Mouse (Mus musculus): ENCODE data around the gene Nav2.

Gene Nav2

GRCm38 (mm10) chr7:48888751-48889150 lies 19.8 kb upstream of the Nav2 start:
- no peak for DNase-seq (ENCODE audit: low spot score in 2 of 2)

GRCm38 (mm10) chr7:48891029-48891428 lies 17.5 kb upstream of the Nav2 start:
- no peak for DNase-seq (ENCODE audit: low spot score in 2 of 2)

- no peak for DNase-seq (ENCODE audit: low spot score in 2 of 2)
These were observed 15.4 kb upstream of the Nav2 start for GRCm38 (mm10) chr7:48893093-48893492.

- DNase-seq (ENCODE audit: low spot score in 2 of 2), result peak in 1 of 2 experiments; percentile 52
These were observed 14.4 kb upstream of the Nav2 start for GRCm38 (mm10) chr7:48894152-48894551.

GRCm38 (mm10) chr7:48894763-48895162 lies 13.8 kb upstream of the Nav2 start:
- DNase-seq (ENCODE audit: low spot score in 2 of 2), result no peak

GRCm38 (mm10) chr7:48895475-48895874 lies 13.0 kb upstream of the Nav2 start:
- no peak for DNase-seq (ENCODE audit: low spot score in 2 of 2)

- no peak for DNase-seq (ENCODE audit: low spot score in 2 of 2)
These were observed 12.5 kb upstream of the Nav2 start for GRCm38 (mm10) chr7:48896051-48896450.

- DNase-seq (ENCODE audit: low spot score in 2 of 2), result no peak
These were observed 10.9 kb upstream of the Nav2 start for GRCm38 (mm10) chr7:48897539-48898163.

GRCm38 (mm10) chr7:48898416-48898815 lies 10.1 kb upstream of the Nav2 start:
- no peak for DNase-seq (ENCODE audit: low spot score in 2 of 2)

GRCm38 (mm10) chr7:48900408-48901167 lies 7.9 kb upstream of the Nav2 start:
- no peak for DNase-seq (ENCODE audit: low spot score in 2 of 2)

GRCm38 (mm10) chr7:48902454-48902853 lies 6.1 kb upstream of the Nav2 start:
- no peak for DNase-seq (ENCODE audit: low spot score in 2 of 2)

- no peak for DNase-seq (ENCODE audit: low spot score in 2 of 2)
These were observed 791 bp downstream of the Nav2 start for GRCm38 (mm10) chr7:48909342-48909671.

GRCm38 (mm10) chr7:48910282-48910681 lies 1.8 kb downstream of the Nav2 start:
- no peak for DNase-seq (ENCODE audit: low spot score in 2 of 2)

- DNase-seq (ENCODE audit: low spot score in 2 of 2), result no peak
These were observed 2.6 kb downstream of the Nav2 start for GRCm38 (mm10) chr7:48911146-48911545.

- DNase-seq (ENCODE audit: low spot score in 2 of 2), result no peak
These were observed 6.4 kb downstream of the Nav2 start for GRCm38 (mm10) chr7:48914630-48915506.

GRCm38 (mm10) chr7:48917463-48917862 lies 8.9 kb downstream of the Nav2 start:
- DNase-seq (ENCODE audit: low spot score in 2 of 2), result no peak

- DNase-seq (ENCODE audit: low spot score in 2 of 2), result no peak
These were observed 9.5 kb downstream of the Nav2 start for GRCm38 (mm10) chr7:48917988-48918387.

- DNase-seq (ENCODE audit: low spot score in 2 of 2), result no peak
These were observed 9.9 kb downstream of the Nav2 start for GRCm38 (mm10) chr7:48918389-48918788.

GRCm38 (mm10) chr7:48923620-48924019 lies 15.1 kb downstream of the Nav2 start:
- no peak for DNase-seq (ENCODE audit: low spot score in 2 of 2)

GRCm38 (mm10) chr7:48925214-48925613 lies 16.7 kb downstream of the Nav2 start:
- no peak for DNase-seq (ENCODE audit: low spot score in 2 of 2)

GRCm38 (mm10) chr7:48928364-48928763 lies 19.8 kb downstream of the Nav2 start:
- peak in 1 of 2 experiments; percentile 16 for DNase-seq (ENCODE audit: low spot score in 2 of 2)

- no peak for DNase-seq (ENCODE audit: low spot score in 2 of 2)
These were observed 21.9 kb downstream of the Nav2 start for GRCm38 (mm10) chr7:48930399-48930798.

- no peak for DNase-seq (ENCODE audit: low spot score in 2 of 2)
These were observed 23.6 kb downstream of the Nav2 start for GRCm38 (mm10) chr7:48932138-48932537.
